Mouse (Mus musculus) induced T-regulatory cell, adult 2 months (primary cell): Measurements from ENCODE around the gene Col5a2.
A peak's percentile ranks its signal among the peaks of the same experiment; 100 is the strongest.
"Not testable (repeated sequence)": the region's sequence is repeated elsewhere in the genome, so short reads cannot be mapped to it uniquely, and the experiment has no call there.

ENCODE experiments used
- DNase-seq: peaks from one replicate; pipeline ENCODE4 v3.0.0-alpha.2; 2012; ENCODE audit warnings: low read depth

The Col5a2 gene

GRCm38 (mm10) chr1:45502865-45503332 lies at the start of gene Col5a2:
Gene Col5a2 (minus strand): TSS chr1:45503282.
- DNase-seq: no peak

- DNase-seq: no peak
Observed at GRCm38 (mm10) chr1:45550531-45550930, 47.4 kb upstream of the Col5a2 start.

GRCm38 (mm10) chr1:45541888-45542287 lies 38.8 kb upstream of the Col5a2 start:
- no peak for DNase-seq

- DNase-seq: no peak
Observed at GRCm38 (mm10) chr1:45541161-45541560, 38.1 kb upstream of the Col5a2 start.

- no peak for DNase-seq
Observed at GRCm38 (mm10) chr1:45531486-45531885, 28.4 kb upstream of the Col5a2 start.

- not testable (repeated sequence) for DNase-seq
Observed at GRCm38 (mm10) chr1:45527476-45527875, 24.4 kb upstream of the Col5a2 start.

GRCm38 (mm10) chr1:45523601-45524000 lies 20.5 kb upstream of the Col5a2 start:
- no peak for DNase-seq

GRCm38 (mm10) chr1:45521486-45521885 lies 18.4 kb upstream of the Col5a2 start:
- DNase-seq: no peak

- no peak for DNase-seq
Observed at GRCm38 (mm10) chr1:45502241-45502741, 791 bp downstream of the Col5a2 start.

- no peak for DNase-seq
Observed at GRCm38 (mm10) chr1:45501437-45501836, 1.6 kb downstream of the Col5a2 start.

- DNase-seq: no peak
Observed at GRCm38 (mm10) chr1:45500456-45500855, 2.6 kb downstream of the Col5a2 start.

- no peak for DNase-seq
Observed at GRCm38 (mm10) chr1:45495025-45495424, 8.1 kb downstream of the Col5a2 start.

- DNase-seq: no peak
Observed at GRCm38 (mm10) chr1:45492130-45492723, 10.9 kb downstream of the Col5a2 start.

- DNase-seq: no peak
Observed at GRCm38 (mm10) chr1:45490451-45490850, 12.6 kb downstream of the Col5a2 start.

GRCm38 (mm10) chr1:45488291-45488690 lies 14.8 kb downstream of the Col5a2 start:
- DNase-seq: no peak

- DNase-seq: no peak
Observed at GRCm38 (mm10) chr1:45483001-45483400, 20.1 kb downstream of the Col5a2 start.

- DNase-seq: no peak
Observed at GRCm38 (mm10) chr1:45481876-45482275, 21.2 kb downstream of the Col5a2 start.

GRCm38 (mm10) chr1:45479087-45479486 lies 24.0 kb downstream of the Col5a2 start:
- no peak for DNase-seq

- DNase-seq: no peak
Observed at GRCm38 (mm10) chr1:45472751-45473150, 30.3 kb downstream of the Col5a2 start.

- no peak for DNase-seq
Observed at GRCm38 (mm10) chr1:45460767-45461166, 42.3 kb downstream of the Col5a2 start.

GRCm38 (mm10) chr1:45455763-45456162 lies 47.3 kb downstream of the Col5a2 start:
- no peak for DNase-seq

GRCm38 (mm10) chr1:45448856-45449255 lies 54.2 kb downstream of the Col5a2 start:
- no peak for DNase-seq

- peak; percentile 11 for DNase-seq
Observed at GRCm38 (mm10) chr1:45431922-45432321, 71.2 kb downstream of the Col5a2 start.

GRCm38 (mm10) chr1:45430520-45430919 lies 72.6 kb downstream of the Col5a2 start:
- DNase-seq: no peak
